Mouse (Mus musculus) limb, embryonic 15.5 days (tissue): Measurements from ENCODE around the gene Tgtp2. TPM values are rescaled to one million over a fixed set of nuclear protein-coding genes. Genes with fewer than 3 reads are reported as not detected.
"Not testable (repeated sequence)": the region's sequence is repeated elsewhere in the genome, so short reads cannot be mapped to it uniquely, and the experiment has no call there.

ENCODE experiments used
- ATAC-seq: fragments of 200-750 bp; cut with Nextera tagmentation; 2 replicates; pipeline ENCODE4 v1.8.0; 2017; ENCODE audit warnings: low read depth, moderate TSS enrichment; ENCODE audit not compliant: insufficient number of reproducible peaks, low FRiP score, low TSS enrichment
- H3K27ac ChIP-seq: fragments of 300-500 bp; sonication (generic); 2 replicates; pipeline ENCODE4 v1.5.1; 2015; ENCODE audit warnings: moderate library complexity, mild to moderate bottlenecking, inconsistent platforms
- H3K27me3 ChIP-seq: fragments of 300-500 bp; sonication (generic); 2 replicates; pipeline ENCODE4 v1.6.1; 2015; ENCODE audit warnings: inconsistent platforms
- H3K36me3 ChIP-seq: fragments of 300-500 bp; sonication (generic); 2 replicates; pipeline ENCODE4 v1.6.1; 2015; ENCODE audit warnings: inconsistent platforms
- H3K4me1 ChIP-seq: fragments of 300-500 bp; sonication (generic); 2 replicates; pipeline ENCODE4 v1.6.1; 2015; ENCODE audit warnings: inconsistent platforms
- H3K4me2 ChIP-seq: fragments of 300-500 bp; sonication (generic); 2 replicates; pipeline ENCODE4 v1.6.1; 2015; ENCODE audit warnings: mild to moderate bottlenecking, inconsistent platforms
- H3K4me3 ChIP-seq: fragments of 300-500 bp; sonication (generic); 2 replicates; pipeline ENCODE4 v1.5.1; 2015; ENCODE audit warnings: mild to moderate bottlenecking, inconsistent platforms
- H3K9ac ChIP-seq: fragments of 300-500 bp; sonication (generic); 2 replicates; pipeline ENCODE4 v1.6.1; 2015; ENCODE audit warnings: inconsistent platforms
- H3K9me3 ChIP-seq: fragments of 300-500 bp; sonication (generic); 2 replicates; pipeline ENCODE4 v1.6.1; 2016; ENCODE audit warnings: inconsistent platforms
- polyA plus RNA-seq: library from polyadenylated mRNA; unstranded; fragments of >200 nt; fragmentation: Nextera tagmentation; extraction: Ambion mirVana; gene quantifications from 2 replicates; pipeline ENCODE4 v1.2.1, GENCODE M21; 2015

Tgtp2 gene
- polyA plus RNA-seq, 1 experiment from 2014 or later: 0.13 TPM

DNA sequence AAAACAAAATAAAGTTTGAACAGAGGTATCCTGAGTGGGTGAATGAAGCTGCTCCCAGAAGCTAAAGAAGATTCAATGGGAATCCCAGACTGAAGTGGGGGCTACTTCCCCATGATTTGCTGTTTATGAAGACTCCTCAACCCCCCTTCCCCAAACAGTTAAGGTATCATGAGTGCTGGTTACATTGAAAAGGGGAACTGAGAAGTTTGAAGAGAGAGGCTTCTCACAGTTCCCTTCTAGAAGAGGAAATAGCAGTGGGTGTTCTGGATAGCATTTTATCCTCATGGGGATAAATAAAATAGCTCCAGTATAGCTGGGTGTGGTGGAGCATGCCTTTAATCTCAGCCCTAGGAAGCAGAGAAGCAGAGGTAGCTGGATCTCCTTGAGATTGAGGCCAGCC, 13.9 kb downstream of the Tgtp2 start:
- H3K4me2 ChIP-seq, ATAC-seq, H3K4me1 ChIP-seq, H3K27me3 ChIP-seq, H3K36me3 ChIP-seq, H3K9me3 ChIP-seq, H3K4me3 ChIP-seq, H3K9ac ChIP-seq, H3K27ac ChIP-seq: not testable (repeated sequence)

DNA sequence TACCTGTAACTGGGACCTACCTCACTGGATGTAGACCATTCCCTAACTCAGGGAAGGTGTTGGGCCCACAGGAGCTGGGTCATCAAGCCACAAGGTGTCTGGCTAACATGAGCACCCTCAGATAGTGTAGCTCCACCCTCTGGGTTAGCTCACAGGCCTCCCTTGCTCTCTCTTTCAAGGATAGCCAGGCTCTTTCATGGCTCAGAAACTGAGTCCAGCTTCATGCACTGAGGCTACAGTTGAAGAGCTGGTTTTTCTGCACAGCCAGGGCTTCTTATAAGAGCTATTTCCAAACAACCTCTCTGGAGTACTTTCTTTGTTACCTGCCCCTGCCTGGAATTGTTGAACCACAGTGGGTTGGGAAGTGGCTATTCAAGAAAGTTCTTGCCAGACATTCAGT, 51.9 kb downstream of the Tgtp2 start:
- ATAC-seq, H3K27ac ChIP-seq: not testable (repeated sequence)

More for the DNA sequence above, 51.9 kb downstream of the Tgtp2 start:
- H3K4me3 ChIP-seq, H3K9ac ChIP-seq, H3K27me3 ChIP-seq, H3K4me2 ChIP-seq, H3K4me1 ChIP-seq, H3K9me3 ChIP-seq, H3K36me3 ChIP-seq: not testable (repeated sequence)

Other genes starting within 250 kb of the Tgtp2 start
- gene Trim41, start 246.9 kb downstream of the Tgtp2 start, polyA plus RNA-seq: 5.6 and 7.8 TPM in 2 replicates
- gene Trim7, start 238.1 kb downstream of the Tgtp2 start, polyA plus RNA-seq: 2.0 and 2.8 TPM in 2 replicates
- 2.0 and 3.0 TPM in 2 replicates for gene Gm12184, start 237.6 kb downstream of the Tgtp2 start, polyA plus RNA-seq
- 7.1 and 7.3 TPM in 2 replicates for gene Irgm1, start 192.5 kb downstream of the Tgtp2 start, polyA plus RNA-seq
- 0.33 and 0.36 TPM in 2 replicates for gene Gm5431, start 162.0 kb downstream of the Tgtp2 start, polyA plus RNA-seq
- gene Psme2b, start 118.0 kb downstream of the Tgtp2 start, polyA plus RNA-seq: 3.1 and 3.7 TPM in 2 replicates
- not detected in 2 replicates for gene Olfr56, start 85.3 kb downstream of the Tgtp2 start, polyA plus RNA-seq
- 0.64 and 0.66 TPM in 2 replicates for gene 9930111J21Rik1, start 84.8 kb downstream of the Tgtp2 start, polyA plus RNA-seq
- gene Gm12185, start 72.0 kb downstream of the Tgtp2 start, polyA plus RNA-seq: not detected in 2 replicates
- gene Tgtp1, start 70.0 kb downstream of the Tgtp2 start, polyA plus RNA-seq: 0.31 and 0.82 TPM in 2 replicates
- 0.83 and 1.1 TPM in 2 replicates for gene 9930111J21Rik2, start 13.0 kb downstream of the Tgtp2 start, polyA plus RNA-seq
- 1.4 and 1.7 TPM in 2 replicates for gene Ifi47, start 12.4 kb upstream of the Tgtp2 start, polyA plus RNA-seq
- gene Olfr1396, start 50.7 kb upstream of the Tgtp2 start, polyA plus RNA-seq: not detected in 2 replicates
- not detected in 2 replicates for gene Olfr1395, start 78.1 kb upstream of the Tgtp2 start, polyA plus RNA-seq
- not detected in 2 replicates for gene Olfr1394, start 90.2 kb upstream of the Tgtp2 start, polyA plus RNA-seq
- gene Btnl9, start 123.0 kb upstream of the Tgtp2 start, polyA plus RNA-seq: 1.8 and 2.0 TPM in 2 replicates
- 33.8 and 36.9 TPM in 2 replicates for gene Zfp62, start 139.1 kb upstream of the Tgtp2 start, polyA plus RNA-seq
- 74.6 and 81.3 TPM in 2 replicates for gene Mgat1, start 180.0 kb upstream of the Tgtp2 start, polyA plus RNA-seq
- not detected in 2 replicates for gene Olfr1393, start 214.1 kb upstream of the Tgtp2 start, polyA plus RNA-seq
- 0.10 and 0.11 TPM in 2 replicates for gene Olfr1392, start 221.1 kb upstream of the Tgtp2 start, polyA plus RNA-seq
- gene Olfr10, start 240.5 kb upstream of the Tgtp2 start, polyA plus RNA-seq: not detected in 2 replicates